8 mouse cellular contexts compared by ENCODE assay signal in the genomic region with DNA sequence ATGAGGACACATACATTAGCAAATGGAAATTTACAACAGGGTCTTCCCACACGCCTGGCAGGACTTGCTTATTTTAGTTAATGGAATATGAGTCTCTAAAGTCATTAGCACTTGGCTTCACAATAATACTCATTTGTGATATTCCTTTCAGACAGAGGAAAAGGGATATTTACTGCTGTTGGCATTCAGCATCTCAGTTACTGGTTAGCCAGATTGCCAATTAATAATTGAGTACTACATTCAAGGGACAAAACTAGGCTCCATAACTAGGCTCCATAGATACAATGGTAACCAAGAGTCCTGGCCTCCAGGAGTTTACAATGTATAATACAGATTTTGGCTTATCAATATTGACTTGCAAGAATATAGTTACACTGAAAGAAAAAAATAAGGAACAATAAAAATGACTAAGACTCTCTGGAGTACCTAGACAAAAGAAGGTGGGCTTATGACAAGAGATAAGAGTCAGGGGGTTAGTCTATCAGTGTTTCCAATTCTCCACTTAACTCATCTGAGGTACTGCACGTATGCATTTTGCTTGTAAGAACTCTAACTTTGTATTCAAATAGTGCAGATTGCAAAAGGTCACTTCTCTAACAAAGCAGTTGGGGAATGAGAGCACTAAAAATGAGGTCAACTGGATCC. TPM values are rescaled to one million over a fixed set of nuclear protein-coding genes. Genes with fewer than 3 reads are reported as not detected.
DNase-seq lines count a peak whose midpoint lies in the region; ATAC-seq lines count a peak whose summit lies in the region.

No protein-coding gene starts in this region.

- no peaks in the 10 kb centered on the region for H3K9me3 ChIP-seq in kidney, embryonic 16.5 days (ENCODE audit: low read length)
- no peaks in the 10 kb centered on the region for H3K9me3 ChIP-seq in embryonic facial prominence, embryonic 13.5 days
- no peaks in the 10 kb centered on the region for H3K9me3 ChIP-seq in hindbrain, embryonic 16.5 days (ENCODE audit: control insufficient read depth, low read length)
- no peaks in the 10 kb centered on the region for H3K9me3 ChIP-seq in midbrain, embryonic 15.5 days

- DNase-seq in kidney, postnatal 10 days: no peak
- no peak for DNase-seq in urinary bladder, postnatal 14 days (ENCODE audit: low spot score)
- DNase-seq in cerebellum, adult 11-12 months: no peak
- DNase-seq in left cerebral cortex, adult 9 months (ENCODE audit: low spot score in 2 of 2): no peak

- peak overlapping the region; percentile 87 for H3K9ac ChIP-seq in kidney, embryonic 16.5 days (replicated peaks; ENCODE audit: low read length)
- peak overlapping the region; percentile 98; the same call in 1 of the 2 replicates for H3K9ac ChIP-seq in embryonic facial prominence, embryonic 13.5 days
- H3K9ac ChIP-seq in hindbrain, embryonic 16.5 days (ENCODE audit: low read depth, low read length): peak overlapping the region; percentile 92
- H3K9ac ChIP-seq in midbrain, embryonic 15.5 days: peak overlapping the region; percentile 84

- H3K36me3 ChIP-seq in kidney, embryonic 16.5 days (ENCODE audit: insufficient read depth, low read length): no peaks in the 10 kb centered on the region
- no peaks in the 10 kb centered on the region for H3K36me3 ChIP-seq in embryonic facial prominence, embryonic 13.5 days
- no peaks in the 10 kb centered on the region for H3K36me3 ChIP-seq in hindbrain, embryonic 16.5 days (ENCODE audit: control insufficient read depth, insufficient read depth, low read length)
- H3K36me3 ChIP-seq in midbrain, embryonic 15.5 days (replicated peaks): no peaks in the 10 kb centered on the region

- 35% methylated on average over 2 of the region's 2 CpGs for WGBS in kidney, embryonic 16.5 days
- 71% methylated on average over 2 of the region's 2 CpGs for WGBS in embryonic facial prominence, embryonic 13.5 days
- WGBS in hindbrain, embryonic 16.5 days: 47% methylated on average over 2 of the region's 2 CpGs
- WGBS in midbrain, embryonic 15.5 days: 61% methylated on average over 2 of the region's 2 CpGs

- H3K27ac ChIP-seq in kidney, embryonic 16.5 days (ENCODE audit: low read length): no peak overlapping the region
- no peak overlapping the region for H3K27ac ChIP-seq in embryonic facial prominence, embryonic 13.5 days
- H3K27ac ChIP-seq in hindbrain, embryonic 16.5 days (ENCODE audit: low read depth, low read length): peak overlapping the region; percentile 39; the same call in 1 of the 2 replicates
- H3K27ac ChIP-seq in midbrain, embryonic 15.5 days: no peak overlapping the region

- H3K4me1 ChIP-seq in kidney, embryonic 16.5 days (ENCODE audit: insufficient read depth, low read length): peaks cover 45% of the 10 kb centered on the region
- H3K4me1 ChIP-seq in embryonic facial prominence, embryonic 13.5 days: peaks cover 47% of the 10 kb centered on the region
- peaks cover 46% of the 10 kb centered on the region for H3K4me1 ChIP-seq in hindbrain, embryonic 16.5 days (ENCODE audit: control insufficient read depth, insufficient read depth, low read depth, low read length)
- peaks cover 60% of the 10 kb centered on the region for H3K4me1 ChIP-seq in midbrain, embryonic 15.5 days

- H3K4me2 ChIP-seq in kidney, embryonic 16.5 days (replicated peaks; ENCODE audit: low read depth, low read length): peak overlapping the region; percentile 78
- peak overlapping the region; percentile 84 for H3K4me2 ChIP-seq in embryonic facial prominence, embryonic 13.5 days
- peak overlapping the region; percentile 87 for H3K4me2 ChIP-seq in hindbrain, embryonic 16.5 days (ENCODE audit: low read length)
- peak overlapping the region; percentile 81 for H3K4me2 ChIP-seq in midbrain, embryonic 15.5 days

- H3K27me3 ChIP-seq in kidney, embryonic 16.5 days (ENCODE audit: insufficient read depth, low read length): no peaks in the 10 kb centered on the region
- H3K27me3 ChIP-seq in embryonic facial prominence, embryonic 13.5 days: no peaks in the 10 kb centered on the region
- H3K27me3 ChIP-seq in hindbrain, embryonic 16.5 days (replicated peaks; ENCODE audit: control insufficient read depth, insufficient read depth, low read length): no peaks in the 10 kb centered on the region
- H3K27me3 ChIP-seq in midbrain, embryonic 15.5 days (replicated peaks): no peaks in the 10 kb centered on the region

- peak overlapping the region; percentile 64 for H3K4me3 ChIP-seq in kidney, embryonic 16.5 days (ENCODE audit: low read length)
- H3K4me3 ChIP-seq in embryonic facial prominence, embryonic 13.5 days: peak overlapping the region; percentile 90
- H3K4me3 ChIP-seq in hindbrain, embryonic 16.5 days (ENCODE audit: low read length): peak overlapping the region; percentile 79
- H3K4me3 ChIP-seq in midbrain, embryonic 15.5 days: peak overlapping the region; percentile 75

- no peak for ATAC-seq in kidney, embryonic 16.5 days (ENCODE audit: low FRiP score, low TSS enrichment)
- ATAC-seq in embryonic facial prominence, embryonic 13.5 days (ENCODE audit: insufficient number of reproducible peaks, insufficient read depth, low FRiP score, low TSS enrichment, low read depth): no peak
- ATAC-seq in hindbrain, embryonic 16.5 days: no peak
- no peak for ATAC-seq in midbrain, embryonic 15.5 days (replicated peaks)

RNA-seq across cellular contexts. Expression of gene Ahcyl1, which starts 2.0 kb away (rescaled TPM):
- polyA plus RNA-seq in kidney, embryonic 16.5 days (2015; fragmentation: Nextera tagmentation; extraction: Ambion mirVana): 95.7 and 96.1 TPM in 2 replicates
- 91.9 and 93.2 TPM in 2 replicates for polyA plus RNA-seq in embryonic facial prominence, embryonic 13.5 days (2015; fragmentation: Nextera tagmentation; extraction: Ambion mirVana)
- 116 and 117 TPM in 2 replicates for polyA plus RNA-seq in hindbrain, embryonic 16.5 days (2015; fragmentation: Nextera tagmentation; extraction: Ambion mirVana)
- polyA plus RNA-seq in midbrain, embryonic 15.5 days (2015; fragmentation: Nextera tagmentation; extraction: Ambion mirVana): 115 and 117 TPM in 2 replicates
